Mouse (Mus musculus): ENCODE measurements at regions not wholly inside any gene's neighbourhood (a gene's known extent, or its start where the extent isn't known, plus 50 kb on each side); places are given as distances from the start of the nearest gene placed in this dataset.

- WGBS, result 67% methylated on average over 5 of the region's 5 CpGs
- Histone ChIP-seq H3K27me3 (no peaks in the 10 kb centered on the region), H3K9ac (no peak overlapping the region)
Measured at GRCm38 (mm10) chr2:102970221-102970620, 68.8 kb upstream of the Cd44 start.

GRCm38 (mm10) chr2:102967950-102968722, 66.7 kb upstream of the Cd44 start:
- H3K4me1 ChIP-seq, result no peaks in the 10 kb centered on the region
- WGBS, result 77% methylated on average over 7 of the region's 7 CpGs
- H3K4me2 ChIP-seq, result no peak overlapping the region
- ATAC-seq (ENCODE audit: insufficient number of reproducible peaks, insufficient read depth, low FRiP score, low TSS enrichment, low read depth), result no peak
- no peaks in the 10 kb centered on the region for H3K9me3 ChIP-seq
- no peak overlapping the region for H3K27ac ChIP-seq
- H3K4me3 ChIP-seq, result no peak overlapping the region
- no peaks in the 10 kb centered on the region for H3K27me3 ChIP-seq
- H3K9ac ChIP-seq, result no peak overlapping the region
- H3K36me3 ChIP-seq, result no peaks in the 10 kb centered on the region

More at GRCm38 (mm10) chr2:102970221-102970620, 68.8 kb upstream of the Cd44 start:
- Histone ChIP-seq H3K4me3 (no peak overlapping the region), H3K4me2 (no peak overlapping the region), H3K27ac (no peak overlapping the region), H3K4me1 (no peaks in the 10 kb centered on the region), H3K9me3 (no peaks in the 10 kb centered on the region), H3K36me3 (no peaks in the 10 kb centered on the region)
- no peak for ATAC-seq (ENCODE audit: insufficient number of reproducible peaks, insufficient read depth, low FRiP score, low TSS enrichment, low read depth)

GRCm38 (mm10) chr2:102967417-102967816, 66.0 kb upstream of the Cd44 start:
- no peak for ATAC-seq (ENCODE audit: insufficient number of reproducible peaks, insufficient read depth, low FRiP score, low TSS enrichment, low read depth)
- Histone ChIP-seq H3K4me3 (no peak overlapping the region), H3K36me3 (no peaks in the 10 kb centered on the region), H3K9ac (no peak overlapping the region), H3K4me2 (no peak overlapping the region), H3K4me1 (no peaks in the 10 kb centered on the region), H3K27ac (no peak overlapping the region), H3K9me3 (no peaks in the 10 kb centered on the region), H3K27me3 (no peaks in the 10 kb centered on the region)
- WGBS, result 80% methylated on average over 4 of the region's 4 CpGs

- no peaks in the 10 kb centered on the region for H3K9me3 ChIP-seq
- no peak overlapping the region for H3K9ac ChIP-seq
- H3K27me3 ChIP-seq, result no peaks in the 10 kb centered on the region
- no peak overlapping the region for H3K4me2 ChIP-seq
- no peak for ATAC-seq (ENCODE audit: insufficient number of reproducible peaks, insufficient read depth, low FRiP score, low TSS enrichment, low read depth)
- H3K4me3 ChIP-seq, result no peak overlapping the region
- H3K27ac ChIP-seq, result no peak overlapping the region
- WGBS, result 92% methylated on average over 5 of the region's 5 CpGs
- peaks cover 14% of the 10 kb centered on the region for H3K4me1 ChIP-seq
- H3K36me3 ChIP-seq, result no peaks in the 10 kb centered on the region
Measured at GRCm38 (mm10) chr2:102959067-102959645, 57.7 kb upstream of the Cd44 start.

- H3K36me3 ChIP-seq, result no peaks in the 10 kb centered on the region
- no peak overlapping the region for H3K4me2 ChIP-seq
- no peak for ATAC-seq (ENCODE audit: insufficient number of reproducible peaks, insufficient read depth, low FRiP score, low TSS enrichment, low read depth)
- peaks cover 14% of the 10 kb centered on the region for H3K4me1 ChIP-seq
- no peaks in the 10 kb centered on the region for H3K27me3 ChIP-seq
- 83% methylated on average over 9 of the region's 9 CpGs for WGBS
- H3K9me3 ChIP-seq, result no peaks in the 10 kb centered on the region
- no peak overlapping the region for H3K9ac ChIP-seq
- no peak overlapping the region for H3K4me3 ChIP-seq
- no peak overlapping the region for H3K27ac ChIP-seq
Measured at GRCm38 (mm10) chr2:102958529-102958928, 57.1 kb upstream of the Cd44 start.

GRCm38 (mm10) chr2:102957811-102958210, 56.3 kb upstream of the Cd44 start:
- Histone ChIP-seq H3K27me3 (no peaks in the 10 kb centered on the region), H3K4me2 (no peak overlapping the region), H3K4me3 (no peak overlapping the region), H3K4me1 (peaks cover 14% of the 10 kb centered on the region), H3K9me3 (no peaks in the 10 kb centered on the region), H3K9ac (no peak overlapping the region), H3K27ac (0 out of 2 replicates have a peak overlapping the region, but pooled peaks have one; percentile 33), H3K36me3 (no peaks in the 10 kb centered on the region)
- no peak for ATAC-seq (ENCODE audit: insufficient number of reproducible peaks, insufficient read depth, low FRiP score, low TSS enrichment, low read depth)
- 64% methylated on average over 5 of the region's 5 CpGs for WGBS

- Histone ChIP-seq H3K4me2 (no peak overlapping the region), H3K4me3 (no peak overlapping the region), H3K4me1 (peaks cover 14% of the 10 kb centered on the region), H3K27ac (no peak overlapping the region), H3K36me3 (no peaks in the 10 kb centered on the region), H3K9me3 (no peaks in the 10 kb centered on the region), H3K9ac (no peak overlapping the region), H3K27me3 (no peaks in the 10 kb centered on the region)
- WGBS, result 71% methylated on average over 6 of the region's 6 CpGs
- ATAC-seq (ENCODE audit: insufficient number of reproducible peaks, insufficient read depth, low FRiP score, low TSS enrichment, low read depth), result no peak
Measured at GRCm38 (mm10) chr2:102956858-102957242, 55.4 kb upstream of the Cd44 start.

GRCm38 (mm10) chr2:102956108-102956857, 54.8 kb upstream of the Cd44 start:
- no peak overlapping the region for H3K4me2 ChIP-seq
- ATAC-seq (ENCODE audit: insufficient number of reproducible peaks, insufficient read depth, low FRiP score, low TSS enrichment, low read depth), result no peak
- no peaks in the 10 kb centered on the region for H3K27me3 ChIP-seq
- H3K9ac ChIP-seq, result no peak overlapping the region
- no peaks in the 10 kb centered on the region for H3K9me3 ChIP-seq
- WGBS, result 58% methylated on average over 7 of the region's 7 CpGs
- H3K4me3 ChIP-seq, result no peak overlapping the region
- peaks cover 14% of the 10 kb centered on the region for H3K4me1 ChIP-seq
- H3K27ac ChIP-seq, result no peak overlapping the region
- no peaks in the 10 kb centered on the region for H3K36me3 ChIP-seq

- no peaks in the 10 kb centered on the region for H3K9me3 ChIP-seq
- H3K4me3 ChIP-seq, result no peak overlapping the region
- no peak for ATAC-seq (ENCODE audit: insufficient number of reproducible peaks, insufficient read depth, low FRiP score, low TSS enrichment, low read depth)
- peaks cover 14% of the 10 kb centered on the region for H3K4me1 ChIP-seq
- H3K36me3 ChIP-seq, result no peaks in the 10 kb centered on the region
- H3K27ac ChIP-seq, result no peak overlapping the region
- no peaks in the 10 kb centered on the region for H3K27me3 ChIP-seq
- WGBS, result 80% methylated on average over 4 of the region's 4 CpGs
- no peak overlapping the region for H3K9ac ChIP-seq
- no peak overlapping the region for H3K4me2 ChIP-seq
Measured at GRCm38 (mm10) chr2:102955232-102955631, 53.8 kb upstream of the Cd44 start.
